Mouse (Mus musculus): ENCODE data around the gene Wdr91.

- no peak for TF ChIP-seq CTCF (IDR thresholded peaks at IDR 0.05; ENCODE audit: low read depth, low read length)
- TF ChIP-seq POLR2A (IDR thresholded peaks at IDR 0.05; ENCODE audit: borderline replicate concordance, low read depth, low read length) = no peak
Measured at GRCm38 (mm10) chr6:34896168-34896780, 14.4 kb downstream of the Wdr91 start.

All from bone marrow macrophage, adult 2 months (primary cell).